Mouse (Mus musculus) layer of hippocampus, adult 11-12 months (tissue): ENCODE measurements at regions not wholly inside any gene's neighbourhood (a gene's known extent, or its start where the extent isn't known, plus 50 kb on each side); places are given as distances from the start of the nearest gene placed in this dataset.
"Not testable (repeated sequence)": the region's sequence is repeated elsewhere in the genome, so short reads cannot be mapped to it uniquely, and the experiment has no call there.

Experiments used
- DNase-seq: peaks from one replicate; pipeline ENCODE4 v3.0.0; 2022; ENCODE audit warnings: low spot score

DNA sequence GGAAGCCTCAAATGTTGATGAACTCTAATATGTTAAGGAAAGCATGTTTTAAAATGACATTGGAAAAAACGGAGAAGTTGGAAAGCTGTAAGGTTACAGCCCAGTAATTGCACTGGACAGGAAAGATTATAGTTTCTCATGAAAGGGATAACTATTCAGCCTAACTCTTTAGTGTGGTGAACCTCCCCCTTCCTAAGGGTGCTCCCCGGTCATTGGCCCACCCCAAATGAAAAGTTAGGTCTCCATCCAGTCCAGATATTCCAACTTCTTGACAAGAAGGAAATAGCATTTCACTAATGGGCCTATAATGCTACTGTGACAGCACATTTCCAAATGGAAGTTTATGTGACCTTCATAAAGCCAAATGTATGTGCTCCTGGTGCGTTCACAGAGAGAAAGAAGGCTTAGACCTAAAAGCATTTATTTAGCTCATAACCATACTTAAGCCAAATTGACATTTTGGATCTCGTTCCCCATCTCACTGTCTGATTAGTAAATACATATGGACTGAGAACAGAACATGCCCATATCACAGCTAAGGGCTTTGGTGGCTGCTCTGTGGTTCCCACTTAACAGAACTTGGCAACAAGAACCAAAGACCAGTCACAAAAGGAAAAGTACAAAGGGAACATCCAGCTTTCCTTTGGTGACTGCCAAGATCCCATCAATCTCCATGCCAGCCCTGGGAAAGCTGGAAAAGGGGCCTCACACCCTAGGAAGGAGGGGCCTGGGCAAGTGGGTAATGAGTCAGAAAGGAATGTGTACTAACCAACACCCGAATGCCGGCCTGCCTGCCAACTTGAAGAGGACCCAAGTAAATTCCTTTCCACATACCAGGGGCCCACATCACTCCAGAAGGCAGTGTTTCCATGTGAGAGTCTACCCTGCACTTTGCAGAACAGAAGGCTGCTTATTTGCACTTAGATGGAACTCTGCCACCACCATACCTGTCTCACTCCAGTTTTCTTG, 155.1 kb upstream of the Chst7 start:
- DNase-seq, result peak; percentile 27

DNA sequence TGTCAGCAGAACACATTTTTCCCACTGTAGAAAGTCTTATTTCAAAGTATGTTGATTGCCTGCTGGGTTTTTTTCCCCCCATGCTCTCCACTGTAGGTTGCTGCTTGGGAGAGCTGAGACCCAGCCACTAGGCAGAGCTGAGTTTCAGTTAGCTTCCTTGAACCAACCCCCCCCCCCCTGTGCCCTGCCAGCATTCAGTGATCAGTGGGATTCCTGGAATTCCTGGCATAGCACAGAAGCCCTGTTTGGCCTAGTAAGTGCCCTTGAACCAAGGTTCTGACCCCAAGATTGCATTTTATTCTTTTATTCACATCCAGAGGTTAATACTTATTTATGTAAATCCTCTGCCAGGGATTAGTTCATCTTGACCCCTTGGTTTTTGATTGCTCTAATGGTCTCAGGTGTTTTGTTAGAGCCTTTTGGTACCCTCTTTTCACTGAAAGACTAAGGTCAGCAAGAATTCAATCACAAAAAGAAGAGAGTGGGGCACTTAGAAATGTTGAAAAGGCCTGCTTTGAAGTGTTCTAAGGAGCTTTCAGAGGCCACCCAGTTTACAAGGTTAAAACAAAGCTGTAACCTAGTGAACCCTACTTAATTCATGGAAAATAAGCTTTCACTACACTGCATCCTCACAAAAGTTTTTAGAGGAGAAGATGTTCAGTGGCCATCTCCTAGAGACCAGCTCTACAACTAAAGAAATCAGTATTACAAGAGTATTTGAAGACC, 152.6 kb upstream of the Chst7 start:
- DNase-seq, result no peak

DNA sequence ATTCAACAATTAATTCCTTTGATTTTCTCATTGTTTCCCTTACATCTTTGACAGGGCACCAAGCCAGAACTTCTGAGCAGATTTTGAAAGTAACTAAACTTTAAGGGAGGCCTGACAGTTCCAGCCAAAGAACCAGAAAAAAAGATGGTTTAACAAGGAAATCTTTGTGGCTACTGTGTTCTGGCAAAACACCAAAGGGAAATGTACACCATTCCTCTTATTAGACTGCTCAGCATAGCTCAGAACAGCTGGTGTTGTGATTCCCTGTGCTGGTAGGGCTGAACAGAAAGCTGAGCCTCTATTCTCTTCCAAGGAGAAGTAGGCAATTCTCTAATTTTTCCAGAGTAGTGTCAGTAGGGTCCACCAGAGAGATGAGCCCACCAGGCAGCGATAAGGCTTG, 142.4 kb upstream of the Chst7 start:
- no peak for DNase-seq

DNA sequence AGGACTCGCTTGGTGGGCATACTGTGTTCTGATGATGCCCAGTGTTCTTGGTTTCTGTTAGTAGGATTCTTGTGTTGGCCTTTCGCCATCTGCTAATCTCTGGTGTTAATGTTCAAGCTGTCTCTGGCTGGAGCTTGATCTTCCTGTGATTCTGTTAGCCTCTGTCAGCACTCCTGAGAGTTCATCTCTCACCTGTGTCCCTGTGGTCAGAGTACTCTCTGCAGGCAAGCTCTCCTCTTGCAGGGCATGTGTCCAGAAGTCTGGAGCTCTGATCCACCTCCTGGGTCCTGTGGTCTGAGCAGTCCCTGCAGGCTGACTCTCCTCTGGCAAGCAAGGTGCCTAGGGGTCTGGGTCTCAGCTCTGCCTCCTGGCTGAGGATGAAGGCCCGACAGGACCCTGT, 130.0 kb upstream of the Chst7 start:
- DNase-seq, result not testable (repeated sequence)

DNA sequence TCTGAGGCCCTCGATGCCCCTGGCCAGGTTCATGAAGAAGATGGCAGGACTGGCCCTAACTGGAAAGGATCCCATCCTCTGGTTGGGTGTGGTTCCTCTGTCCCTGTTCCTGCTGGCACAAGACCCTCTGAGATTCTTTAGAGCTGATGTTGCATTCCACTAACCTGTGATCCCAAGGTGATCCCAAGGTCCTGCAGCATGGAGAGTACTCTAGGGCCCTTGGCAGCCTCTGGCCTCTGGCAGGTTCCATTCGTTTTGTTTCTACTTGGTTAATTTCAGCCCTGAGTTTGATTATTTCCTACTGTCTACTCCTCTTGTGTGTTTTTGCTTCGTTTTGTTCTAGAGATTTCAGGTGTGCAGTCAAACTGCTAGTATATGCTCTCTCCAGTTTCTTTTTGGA, 129.5 kb upstream of the Chst7 start:
- DNase-seq, result no peak

DNA sequence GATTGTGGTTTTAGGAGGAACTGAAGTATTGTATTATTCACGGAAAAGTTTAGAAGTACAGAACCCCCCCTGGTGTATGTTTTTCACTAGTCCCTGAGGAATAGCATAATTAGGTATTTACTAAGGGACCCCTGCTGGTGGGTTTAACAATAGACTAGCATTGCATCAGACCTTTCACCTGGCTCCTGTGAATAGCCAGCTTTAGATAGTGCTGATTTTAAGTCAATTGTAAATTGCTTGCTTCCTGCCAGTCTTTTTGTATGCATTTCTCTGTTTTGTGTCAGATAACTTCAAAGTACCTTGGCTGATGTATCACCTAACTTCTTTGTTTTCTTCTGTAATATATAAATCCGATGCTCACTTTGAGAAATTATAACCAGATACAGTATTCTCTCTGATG, 116.1 kb upstream of the Chst7 start:
- DNase-seq, result no peak
